Mouse (Mus musculus): ENCODE data around the gene Sat1.

Gene Sat1

DNA sequence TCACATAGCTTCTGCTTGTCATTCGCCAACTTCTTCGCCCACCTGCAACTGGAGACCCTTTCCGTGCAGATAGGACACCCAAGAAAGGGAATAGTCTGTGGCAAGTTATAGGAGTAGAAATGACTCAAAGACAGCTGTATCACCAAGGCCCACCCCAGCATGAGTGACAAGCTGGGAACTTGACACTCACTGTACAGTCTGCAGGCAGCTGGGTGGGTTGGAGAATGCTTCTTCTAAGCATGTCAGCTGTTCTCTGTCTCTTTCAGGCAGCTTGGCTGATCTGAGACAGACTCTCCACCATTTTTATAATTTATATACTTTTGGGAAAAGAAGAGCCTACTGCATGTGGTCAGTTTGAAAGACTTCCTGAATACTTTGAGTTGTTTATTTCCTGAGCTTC, 48.6 kb downstream of the Sat1 start:
- no peak for ATAC-seq (ENCODE audit: insufficient number of reproducible peaks, low FRiP score, low TSS enrichment)

DNA sequence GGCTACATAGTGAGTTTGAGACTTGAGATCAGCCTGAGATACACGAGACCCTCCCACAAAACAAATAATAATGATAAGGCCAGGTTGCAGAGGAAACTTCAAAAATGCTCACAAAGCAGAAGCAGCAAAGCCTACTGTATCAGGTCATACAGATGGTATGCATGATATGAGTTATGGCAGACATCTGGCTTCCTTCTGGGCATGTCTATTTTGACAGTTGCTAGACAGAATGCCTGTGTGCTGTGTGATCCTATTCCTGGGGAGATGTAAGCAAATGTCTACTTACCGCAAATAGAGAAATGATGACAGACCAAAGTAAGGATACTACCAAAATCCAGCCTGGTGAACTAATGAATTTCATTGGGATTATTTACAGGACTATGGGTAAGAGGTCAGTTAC, 49.9 kb downstream of the Sat1 start:
- ATAC-seq (ENCODE audit: insufficient number of reproducible peaks, low FRiP score, low TSS enrichment): no peak

DNA sequence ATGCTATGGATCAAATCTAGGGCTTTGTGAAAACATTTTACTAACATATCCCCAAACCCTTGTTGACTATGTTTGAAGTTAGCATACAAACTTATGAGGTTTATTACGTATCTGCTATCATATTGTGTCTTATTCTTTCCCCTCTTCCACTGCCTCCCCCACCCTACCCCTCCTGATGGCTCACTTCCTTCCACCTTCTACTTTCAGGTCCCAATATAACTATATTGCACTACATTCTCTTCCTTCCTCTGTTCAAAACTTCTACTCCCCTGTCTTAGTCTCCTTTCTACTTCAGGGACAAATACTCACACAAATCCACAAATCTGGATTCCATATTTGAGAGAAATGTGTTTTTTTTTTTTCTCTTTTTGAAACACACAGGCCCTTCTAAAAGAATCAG, 52.7 kb downstream of the Sat1 start:
- no peak for ATAC-seq (ENCODE audit: insufficient number of reproducible peaks, low FRiP score, low TSS enrichment)

All from cerebellum, adult (tissue).